Mouse (Mus musculus) R1 (cell line): Measurements from ENCODE around the gene Fip1l1.
A peak's percentile ranks its signal among the peaks of the same experiment; 100 is the strongest.

Source experiments
- DNase-seq: peaks from one replicate; pipeline ENCODE4 v3.0.0-alpha.2; 2018; ENCODE audit warnings: low read depth, low spot score

Gene Fip1l1

DNA sequence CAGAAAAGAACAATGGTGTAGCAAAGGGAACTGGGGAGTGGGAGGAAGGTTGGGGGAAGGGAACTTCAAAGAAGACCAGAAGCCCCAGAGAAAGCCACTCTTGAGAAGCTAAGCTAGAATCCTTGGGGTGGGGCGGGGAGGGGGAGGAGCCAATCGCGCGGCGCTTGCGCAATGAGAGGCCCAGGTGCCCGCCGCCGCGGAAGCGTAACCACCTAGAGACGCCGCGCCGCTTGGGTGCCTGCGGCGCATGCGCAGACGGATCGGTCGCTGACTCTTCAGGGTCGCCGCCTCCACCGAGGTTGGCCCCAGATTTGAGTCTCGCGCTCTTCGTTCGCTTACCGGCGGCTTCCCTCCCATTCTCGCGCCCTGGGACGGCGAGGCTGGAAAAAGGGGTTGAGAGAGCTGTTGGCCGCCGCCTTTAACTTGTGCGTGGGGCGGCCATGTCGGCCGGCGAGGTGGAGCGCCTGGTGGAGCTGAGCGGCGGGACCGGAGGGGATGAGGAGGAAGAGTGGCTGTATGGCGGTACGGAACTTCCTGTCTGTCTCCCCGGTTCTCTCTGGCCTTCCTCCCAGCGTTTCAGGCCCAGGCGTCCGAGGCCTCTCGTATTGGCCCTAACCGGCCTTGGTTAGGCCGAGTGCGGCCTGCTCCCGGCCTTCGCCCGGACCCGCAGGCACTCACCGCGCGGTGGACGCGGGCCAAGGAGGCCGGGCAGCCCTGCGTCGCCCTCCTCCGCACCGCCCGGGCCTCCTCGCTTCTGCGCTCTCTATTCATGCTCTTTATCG lies at the start of gene Fip1l1:
TSS of gene Fip1l1 (plus strand) at position 210 of the 782 bp plus-strand sequence.
- DNase-seq, result peak; percentile 95

DNA sequence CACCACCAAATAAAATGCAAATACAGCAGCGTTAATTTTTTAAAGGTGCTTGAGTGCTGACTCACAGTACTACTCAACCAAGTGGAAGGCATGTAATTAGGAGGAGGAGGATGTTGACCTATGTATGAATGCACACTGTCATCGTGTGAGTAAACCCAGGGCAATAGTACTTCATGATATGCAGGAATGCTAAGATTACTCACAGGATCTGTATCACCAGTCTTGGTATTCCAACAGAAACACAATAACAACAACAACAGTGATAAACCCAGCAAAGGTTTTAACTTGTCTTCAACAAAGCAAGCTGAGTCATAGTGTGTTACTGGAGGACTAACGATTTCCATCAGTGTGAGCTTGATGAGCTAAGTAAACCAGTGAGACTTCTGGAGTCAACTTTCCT lies 42.5 kb upstream of the Fip1l1 start:
- no peak for DNase-seq

DNA sequence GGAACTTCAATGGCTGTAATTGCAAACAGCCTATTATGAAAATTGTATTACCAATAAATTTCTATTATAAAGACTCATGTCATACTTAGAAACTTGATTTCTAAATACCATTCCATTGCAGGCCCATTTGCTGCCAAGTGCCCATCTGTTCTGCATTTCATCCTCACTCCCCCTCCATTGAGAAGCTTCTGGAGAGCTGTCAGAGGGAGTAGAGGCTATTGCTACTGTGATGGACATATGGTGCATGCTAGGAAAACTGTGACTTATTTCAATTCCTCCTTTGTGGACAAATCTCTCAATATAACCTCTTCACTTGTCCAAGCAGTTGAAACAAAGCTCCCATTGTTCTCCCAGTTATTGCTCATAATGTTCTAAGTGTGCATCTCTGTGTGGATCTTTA lies 23.6 kb upstream of the Fip1l1 start:
- DNase-seq, result no peak

DNA sequence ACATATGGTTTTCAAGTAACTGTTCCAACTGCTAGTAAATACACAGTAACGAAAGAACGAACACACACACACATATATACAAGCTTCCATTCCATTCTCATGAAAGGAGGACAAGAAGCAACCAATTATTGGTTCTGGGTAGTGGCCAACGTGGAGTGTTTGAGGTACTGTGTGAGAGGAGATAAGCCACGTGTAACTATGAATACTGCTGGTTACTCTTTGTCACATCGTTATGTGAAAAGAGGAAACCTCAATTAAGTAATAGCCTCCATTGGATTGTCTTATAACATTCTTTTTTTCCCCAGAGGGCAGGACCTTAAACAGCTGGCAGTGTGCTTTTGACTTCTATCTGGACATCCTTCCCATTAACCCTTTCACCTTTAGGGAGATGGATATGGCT lies 8.2 kb upstream of the Fip1l1 start:
- DNase-seq, result no peak

DNA sequence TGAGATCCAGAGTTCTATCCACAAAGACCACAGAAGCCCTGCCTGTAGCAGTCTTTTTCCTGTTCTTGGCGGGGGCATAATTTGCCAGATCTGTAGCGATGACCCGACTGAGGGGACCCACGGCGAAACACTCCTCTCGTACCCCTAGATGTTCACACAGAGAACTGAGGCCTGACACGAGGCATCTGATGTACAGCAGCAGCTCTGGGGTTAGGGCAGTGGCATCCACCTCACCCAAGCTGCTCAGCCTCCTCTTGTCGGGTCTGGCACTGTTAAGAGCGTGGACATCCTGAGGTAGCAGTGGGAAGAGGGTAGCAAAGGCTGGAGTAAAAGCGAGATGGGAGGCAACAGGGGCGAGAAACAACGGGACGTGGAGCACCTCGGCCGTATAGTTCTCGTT lies 4.5 kb upstream of the Fip1l1 start:
- DNase-seq, result no peak

DNA sequence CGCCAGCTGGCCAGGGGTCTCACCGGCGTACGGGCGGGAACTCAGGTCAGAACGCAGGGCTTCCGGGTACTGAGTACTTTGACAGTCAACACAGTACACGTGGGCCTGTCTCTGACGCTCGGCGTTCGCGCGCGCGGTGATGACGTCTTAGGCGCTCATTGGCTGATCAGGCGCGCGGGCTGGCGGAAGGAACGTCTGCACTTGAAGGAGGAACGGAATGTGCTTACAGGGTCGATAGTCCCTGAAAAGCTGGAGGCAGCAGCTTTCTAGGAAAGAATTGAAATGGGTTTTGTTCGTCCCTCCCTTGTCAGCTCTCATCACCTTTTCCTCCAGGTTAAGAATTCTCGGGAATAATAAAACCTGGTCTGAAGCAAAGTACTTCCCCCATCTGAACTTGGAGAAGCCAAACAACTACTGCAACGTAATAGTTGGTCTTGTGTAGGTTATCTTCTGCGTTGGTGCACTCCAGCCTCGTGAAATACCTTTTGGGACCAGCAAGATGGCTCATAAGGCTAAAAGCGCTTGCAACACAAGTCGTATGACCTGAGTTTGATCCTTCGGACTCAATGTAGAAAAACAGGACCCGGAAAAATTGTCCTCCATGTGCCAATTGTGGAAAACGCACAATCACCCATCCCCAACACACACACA lies 3.5 kb upstream of the Fip1l1 start, which contains the start of gene Scfd2:
TSS of gene Scfd2 (minus strand) at position 130 of the 651 bp plus-strand sequence.
- peak; percentile 97 for DNase-seq

DNA sequence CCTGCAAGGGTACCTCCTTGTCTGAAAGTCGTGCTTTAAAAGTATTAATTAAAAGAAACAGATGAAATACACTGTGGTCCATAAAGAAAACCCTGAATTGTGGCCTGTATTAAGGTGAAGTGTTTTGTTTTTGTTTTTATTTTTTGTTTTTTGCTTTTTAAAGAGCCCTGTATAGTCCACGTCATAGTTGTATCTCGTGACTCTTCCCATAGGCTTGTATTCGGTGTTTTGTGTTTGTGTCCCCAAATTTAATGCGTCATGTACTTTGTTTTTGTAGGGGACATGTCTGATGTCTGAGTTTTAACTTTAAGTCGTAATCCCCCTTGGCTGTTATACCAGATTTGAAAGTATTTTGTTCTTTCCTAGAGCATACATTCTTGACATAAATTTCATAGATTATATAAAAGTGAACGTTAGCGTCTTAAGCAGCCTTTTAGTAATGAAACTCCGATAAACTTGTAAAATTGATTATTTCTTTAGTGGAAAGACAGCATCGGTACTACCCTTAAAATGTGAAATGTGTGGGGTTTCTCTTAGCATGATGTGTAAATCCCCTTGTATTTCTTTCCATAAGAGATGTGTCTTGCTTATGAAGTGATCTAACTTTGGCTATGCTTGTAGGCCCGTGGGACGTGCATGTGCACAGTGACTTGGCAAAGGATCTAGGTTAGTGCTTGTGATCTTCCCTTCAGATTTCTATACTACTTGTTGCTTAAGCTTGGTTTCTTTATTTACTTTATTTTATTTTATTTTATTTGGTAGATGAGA lies 1.1 kb downstream of the Fip1l1 start:
- peak; percentile 5 for DNase-seq

DNA sequence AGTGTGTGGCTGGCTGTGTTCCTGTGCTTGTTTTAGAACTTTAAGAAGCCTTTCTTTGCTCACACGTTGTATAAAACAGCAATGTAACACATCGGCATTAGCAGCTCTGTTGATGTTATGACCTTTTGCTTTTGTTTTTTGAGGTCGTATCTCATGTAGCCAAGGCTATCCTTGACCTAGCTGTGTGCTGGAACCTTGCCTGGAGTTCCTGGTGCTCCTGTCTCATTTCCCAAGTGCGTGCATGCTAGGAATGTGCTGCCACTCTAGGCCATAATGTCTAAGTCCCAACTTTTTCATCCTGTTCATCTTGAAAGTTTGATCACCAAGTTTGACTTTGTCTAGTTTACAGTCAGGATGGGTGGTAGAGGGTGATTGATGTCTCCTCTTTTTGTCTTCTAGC lies 10.4 kb downstream of the Fip1l1 start:
- DNase-seq, result no peak

DNA sequence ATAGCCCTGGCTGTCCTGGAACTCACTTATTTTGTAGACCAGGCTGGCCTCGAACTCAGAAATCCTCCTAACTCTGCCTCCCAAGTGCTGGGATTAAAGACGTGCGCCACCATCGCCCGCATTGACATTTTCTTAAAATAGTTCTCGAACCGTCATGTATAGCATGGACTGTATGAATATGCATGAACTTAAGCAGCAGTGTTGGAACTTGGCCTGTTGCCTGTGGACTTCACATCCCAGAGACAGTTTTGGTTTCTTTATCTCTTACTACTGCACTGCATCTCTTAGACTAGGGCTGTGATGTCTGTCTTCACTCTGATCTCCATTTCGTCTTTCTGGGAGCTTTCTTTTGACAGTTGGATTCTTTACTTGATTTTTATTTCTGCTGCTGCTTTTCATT lies 14.3 kb downstream of the Fip1l1 start:
- DNase-seq, result no peak

DNA sequence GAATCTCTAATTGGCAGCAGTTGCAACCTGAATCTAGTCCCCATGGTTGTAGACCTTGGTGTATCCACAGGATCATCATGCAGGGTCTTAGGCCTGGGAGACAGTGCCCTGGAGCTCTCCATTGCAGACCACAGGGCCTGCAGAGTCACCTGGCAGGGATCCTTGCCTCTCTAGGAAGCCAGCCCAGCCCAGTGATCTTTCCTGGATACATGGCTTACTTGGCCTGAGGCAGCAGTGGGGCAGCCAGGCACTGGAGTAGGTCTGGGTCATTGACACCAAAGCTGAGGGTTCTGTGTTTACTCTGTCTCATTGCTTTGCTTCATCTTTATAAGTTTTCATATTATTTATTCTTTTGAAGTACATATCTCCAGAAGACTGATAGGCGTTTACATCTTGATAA lies 25.9 kb downstream of the Fip1l1 start:
- DNase-seq, result no peak

DNA sequence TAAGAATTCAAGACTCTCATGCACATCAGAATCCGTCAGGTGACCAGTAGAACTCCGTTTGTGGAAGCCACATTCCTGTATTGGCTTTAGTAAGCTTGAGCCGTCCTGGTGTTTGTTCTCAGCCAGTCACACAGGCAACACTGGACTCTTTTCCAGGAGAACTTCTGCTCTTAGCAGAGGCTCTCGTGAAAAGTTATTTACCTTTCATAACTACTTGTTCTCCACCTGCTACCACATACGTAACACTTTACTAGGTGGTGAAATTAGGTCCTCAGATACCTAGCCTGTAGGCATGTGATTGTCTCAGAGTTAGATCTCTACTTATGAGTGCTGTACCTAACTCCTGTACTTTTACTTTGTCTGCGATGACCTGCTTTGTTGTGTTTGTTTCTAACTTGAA lies 36.5 kb downstream of the Fip1l1 start:
- DNase-seq, result no peak

DNA sequence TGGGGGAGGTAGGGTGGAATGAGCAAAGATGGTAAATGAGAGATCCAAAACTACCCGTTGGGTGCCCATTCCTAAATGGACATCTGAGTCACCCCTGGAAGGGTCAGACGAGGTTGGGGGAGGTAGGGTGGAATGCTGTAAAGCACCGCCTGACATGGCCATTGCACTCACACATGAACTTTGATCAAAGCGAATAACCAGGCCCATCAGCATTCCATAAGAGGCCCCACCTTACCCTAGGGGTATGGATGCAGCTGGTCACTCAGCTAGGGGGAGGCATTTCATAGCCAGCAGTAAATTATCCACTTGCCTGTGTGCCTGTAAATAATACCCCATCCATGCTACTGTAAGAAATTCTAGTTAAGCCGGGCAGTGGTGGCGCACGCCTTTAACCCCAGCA lies 53.9 kb downstream of the Fip1l1 start:
- no peak for DNase-seq

DNA sequence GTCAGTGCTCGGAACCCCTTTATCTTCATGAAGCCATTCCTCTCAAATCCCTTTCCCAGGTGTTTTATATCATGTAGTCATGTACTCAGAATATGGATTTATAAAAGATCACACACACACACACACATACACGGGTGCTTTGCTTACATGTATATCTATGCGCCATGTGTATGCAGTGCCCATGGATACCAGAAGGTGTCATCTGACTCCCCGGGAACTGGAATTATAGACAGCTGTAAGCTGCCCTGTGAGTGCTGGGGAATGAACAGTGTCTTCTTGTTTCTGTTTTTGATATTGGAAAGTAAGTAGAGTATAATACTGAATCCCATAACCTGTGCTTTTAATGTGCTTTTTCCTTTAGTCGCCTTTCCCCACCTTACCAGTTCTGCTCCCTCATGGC lies 56.2 kb downstream of the Fip1l1 start:
- peak; percentile 37 for DNase-seq

DNA sequence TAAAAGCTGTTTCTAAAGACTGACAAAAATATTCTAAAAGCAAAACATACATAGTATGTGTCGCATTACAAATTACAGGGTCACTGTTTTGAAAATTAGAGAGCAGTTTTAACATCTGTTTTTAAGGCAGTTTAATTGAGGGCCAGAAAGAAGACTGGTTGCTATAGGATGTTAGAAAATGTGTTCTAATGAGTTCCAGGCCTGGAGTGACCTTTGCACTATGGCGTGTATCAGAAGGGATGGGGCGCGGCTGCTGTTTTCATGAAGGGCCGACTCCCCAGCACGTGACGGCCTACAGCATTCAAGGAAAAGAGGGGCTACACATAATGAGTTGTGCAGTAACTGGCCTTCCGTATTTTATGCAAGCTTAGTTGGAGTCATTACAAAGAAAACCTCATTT lies 57.9 kb downstream of the Fip1l1 start:
- no peak for DNase-seq

DNA sequence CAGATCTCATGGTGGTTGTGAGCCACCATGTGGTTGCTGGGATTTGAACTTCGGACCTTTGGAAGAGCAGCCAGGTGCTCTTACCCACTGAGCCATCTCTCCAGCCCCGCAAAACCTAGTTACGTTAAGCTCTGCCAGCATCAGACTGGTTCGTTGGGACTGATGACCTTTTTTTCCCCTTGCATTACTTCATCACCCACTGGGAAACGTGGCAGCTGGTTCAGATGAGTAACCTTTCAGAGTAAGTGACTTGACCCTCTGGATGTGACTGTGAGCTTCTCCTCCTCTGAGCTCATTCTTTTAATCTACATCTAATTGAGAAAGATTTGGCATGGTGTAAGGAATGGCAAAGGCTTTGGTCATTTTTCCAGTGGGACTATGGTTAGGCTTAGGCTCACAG lies 64.8 kb downstream of the Fip1l1 start:
- DNase-seq, result no peak

DNA sequence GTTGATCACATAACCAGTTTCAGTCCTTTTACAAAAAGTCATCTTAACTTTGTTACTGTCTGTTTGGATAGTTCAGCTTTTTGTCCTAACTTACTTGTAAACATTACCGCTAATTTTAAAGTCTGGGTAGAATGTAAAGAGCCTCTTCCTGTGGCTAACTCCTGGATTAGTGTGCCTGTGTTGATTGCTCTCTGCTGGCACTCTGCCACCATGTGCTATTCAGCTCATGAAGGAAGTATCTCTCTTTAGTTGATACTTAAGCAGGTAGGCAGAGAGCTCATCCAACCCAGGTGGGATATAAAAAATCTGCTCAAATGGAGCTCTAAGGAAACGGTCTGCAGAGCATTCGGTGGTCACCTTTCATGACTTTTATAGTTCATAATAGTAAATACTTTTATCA lies 65.9 kb downstream of the Fip1l1 start:
- DNase-seq, result no peak

DNA sequence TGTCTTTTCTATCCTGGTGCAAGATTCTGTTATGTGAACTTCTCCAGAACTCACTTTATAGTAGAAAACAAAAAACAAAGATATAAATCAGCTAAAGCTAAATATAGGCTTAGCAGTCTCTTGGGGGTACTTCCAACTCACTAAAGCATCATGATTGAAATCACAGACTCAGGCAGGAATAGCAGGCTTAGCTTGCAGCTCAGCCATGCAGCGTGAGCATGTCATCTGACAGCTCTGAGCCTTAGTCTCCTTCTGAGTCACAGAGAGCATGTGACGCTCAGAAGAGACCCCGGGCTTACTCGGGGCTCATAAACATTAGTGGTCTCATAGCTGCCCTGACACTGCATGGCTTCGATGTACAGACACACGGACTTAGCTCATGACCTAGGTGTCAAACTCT lies 66.7 kb downstream of the Fip1l1 start:
- DNase-seq, result no peak

DNA sequence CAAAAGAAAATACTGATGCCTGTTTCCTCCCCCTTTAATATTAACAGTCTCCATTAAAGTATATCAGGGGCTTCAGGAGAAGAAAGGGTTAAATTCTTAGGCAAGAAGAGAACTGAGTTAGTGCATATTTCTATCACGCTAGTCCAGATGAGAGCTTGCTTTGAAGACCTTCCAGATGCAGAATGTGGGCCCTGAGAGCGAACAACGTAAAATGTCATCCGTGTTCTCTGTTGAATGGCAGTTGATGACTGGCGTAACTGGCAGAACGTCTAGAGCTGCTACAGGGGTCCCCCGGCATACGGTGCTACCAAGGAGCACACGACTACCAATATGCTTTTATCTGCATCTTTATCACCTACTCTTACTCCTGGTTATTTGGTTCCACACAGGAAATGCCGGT lies 67.1 kb downstream of the Fip1l1 start:
- no peak for DNase-seq

DNA sequence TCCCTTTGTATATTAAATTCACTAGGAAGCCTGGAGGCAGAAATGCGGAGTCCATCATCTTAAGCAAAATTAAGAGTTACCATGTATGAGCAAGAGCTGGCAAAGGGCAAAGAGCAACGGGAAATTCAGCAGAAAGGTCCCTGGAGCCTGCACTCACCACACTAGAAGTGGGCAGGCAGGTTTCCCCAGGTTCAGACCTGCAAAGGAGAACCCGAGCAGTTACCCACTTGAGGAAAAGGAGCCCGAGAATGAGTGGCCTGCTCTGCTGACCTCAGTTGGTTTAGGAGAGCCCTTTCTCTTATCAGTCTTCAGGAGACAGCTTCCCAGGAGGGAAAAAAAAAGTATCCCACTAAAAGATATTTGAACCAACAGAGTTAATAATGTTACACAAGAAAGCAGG lies 68.1 kb downstream of the Fip1l1 start:
- no peak for DNase-seq

DNA sequence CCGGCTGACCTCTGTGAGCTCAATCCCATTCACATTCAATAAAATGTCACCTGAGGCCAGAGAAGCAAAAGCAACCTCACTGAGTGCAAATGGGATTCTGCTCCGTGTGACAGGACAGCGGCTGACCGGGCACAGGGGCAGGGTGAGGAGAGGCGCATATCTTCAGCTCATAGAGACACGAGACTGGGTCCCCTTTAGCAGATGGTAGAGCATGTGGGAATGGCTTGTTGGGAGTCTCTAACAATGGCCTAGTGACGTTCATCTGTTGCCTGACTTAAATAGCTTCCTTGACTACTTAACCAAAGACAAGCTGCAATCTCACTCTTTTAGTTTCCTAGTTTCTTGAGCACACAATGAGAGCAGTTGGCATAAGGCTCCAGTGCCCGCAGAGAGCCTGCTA lies 71.0 kb downstream of the Fip1l1 start:
- DNase-seq, result no peak

DNA sequence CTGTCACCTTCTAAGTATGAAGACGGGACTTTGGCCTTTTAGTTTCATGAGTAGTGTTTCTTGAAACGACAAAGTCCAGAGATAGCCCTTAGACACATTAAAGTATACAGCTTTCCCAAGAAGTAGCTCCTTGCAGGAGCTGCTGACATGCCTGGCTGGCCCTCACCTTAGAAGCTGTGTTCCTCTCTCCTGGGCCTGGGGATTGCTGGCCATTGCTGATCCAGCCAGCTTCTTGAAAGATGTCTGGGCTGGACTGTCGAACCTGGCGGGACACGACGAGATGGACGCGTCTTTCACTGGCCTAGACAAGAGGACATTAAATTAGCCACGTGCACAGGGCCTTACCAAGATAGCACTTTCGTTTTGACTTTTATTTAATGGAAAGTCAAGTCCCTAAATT lies 75.3 kb downstream of the Fip1l1 start:
- DNase-seq, result no peak

DNA sequence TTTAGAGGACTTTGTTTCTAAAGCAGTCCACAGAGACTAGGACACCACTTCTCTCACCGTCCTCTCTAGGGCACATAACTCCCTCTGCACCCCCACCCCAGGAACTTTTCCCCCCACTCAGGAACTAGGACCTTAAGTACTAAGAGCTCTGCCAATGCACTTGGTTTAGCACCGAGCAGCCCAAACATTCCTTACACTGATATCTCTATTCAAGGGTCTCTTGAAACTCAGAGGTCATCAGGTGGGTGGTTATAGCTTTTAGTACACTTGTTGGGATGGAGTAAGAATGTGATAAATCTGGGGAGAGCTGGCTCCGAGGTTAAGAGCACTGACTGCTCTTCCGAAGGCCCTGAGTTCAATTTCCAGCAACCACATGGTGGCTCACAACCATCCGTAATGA lies 77.5 kb downstream of the Fip1l1 start:
- DNase-seq, result no peak
